Mouse (Mus musculus): Measurements from ENCODE around the gene Ccdc194.

- TF ChIP-seq E2F4 (IDR thresholded peaks at IDR 0.05; ENCODE audit: insufficient read depth) (no peak), POLR2AphosphoS2 (IDR thresholded peaks at IDR 0.05; ENCODE audit: insufficient read length, low read depth) (no peak), POLR2A (IDR thresholded peaks at IDR 0.05; ENCODE audit: insufficient read length, low read depth) (no peak), MYOD1 (IDR thresholded peaks at IDR 0.05; ENCODE audit: control insufficient read depth in 1 of 3, insufficient read length in 2 of 3, low read depth in 2 of 3) (no peak), USF1 (IDR thresholded peaks at IDR 0.05; ENCODE audit: low read depth) (no peak)
These were observed 19.5 kb upstream of the Ccdc194 start for GRCm38 (mm10) chr8:71545053-71545452.
